Mouse (Mus musculus): ENCODE measurements at regions not wholly inside any gene's neighbourhood (a gene's known extent, or its start where the extent isn't known, plus 50 kb on each side); places are given as distances from the start of the nearest gene placed in this dataset.

DNA sequence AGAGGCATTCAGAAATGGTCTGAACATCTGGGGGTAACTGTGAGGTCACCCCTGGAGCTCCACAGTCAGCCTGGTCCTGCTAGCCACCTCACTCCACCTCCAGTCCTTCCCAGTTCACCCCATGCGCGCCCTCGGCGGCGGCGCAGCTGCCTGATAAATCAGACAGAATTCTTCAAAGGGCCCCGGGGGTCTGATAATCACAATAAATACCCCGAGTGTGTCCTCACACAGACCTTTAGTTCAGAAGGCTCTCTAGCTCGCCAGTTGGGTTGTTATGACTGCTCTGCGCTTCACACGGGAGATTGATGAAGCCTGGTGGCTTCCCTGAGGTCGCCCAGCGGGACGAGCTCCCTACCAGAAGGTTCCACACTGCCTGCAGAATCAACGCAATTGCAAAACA lies 91.8 kb downstream of the Nkx6-1 start:
- no peak for TF ChIP-seq CTCF (IDR thresholded peaks at IDR 0.05)
- no peak for TF ChIP-seq EP300 (IDR thresholded peaks at IDR 0.05)

Data from lung, postnatal 0 days (tissue).